Mouse (Mus musculus): ENCODE data around the gene Sp2.

The Sp2 gene

DNA sequence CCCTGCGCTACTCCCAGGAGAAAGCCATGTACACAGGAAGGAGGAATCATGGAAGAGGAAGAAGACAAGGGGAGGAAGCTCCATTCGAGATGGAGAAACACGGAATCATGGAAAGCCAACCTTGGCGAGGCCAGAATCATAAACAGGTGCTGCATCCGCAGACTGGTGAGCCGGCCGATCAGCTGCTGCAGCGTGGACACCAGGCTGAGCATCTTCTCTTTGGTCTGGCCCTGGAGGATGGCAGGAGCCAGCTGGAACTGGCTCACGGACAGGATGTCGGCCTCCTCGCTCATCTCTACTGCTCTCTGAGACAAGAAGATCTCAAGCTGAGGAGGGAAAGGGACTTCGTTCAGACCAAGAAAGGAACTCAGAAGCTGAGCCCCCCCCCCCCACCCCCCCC, 74.2 kb downstream of the Sp2 start:
- no peak for DNase-seq (ENCODE audit: low read depth)

DNA sequence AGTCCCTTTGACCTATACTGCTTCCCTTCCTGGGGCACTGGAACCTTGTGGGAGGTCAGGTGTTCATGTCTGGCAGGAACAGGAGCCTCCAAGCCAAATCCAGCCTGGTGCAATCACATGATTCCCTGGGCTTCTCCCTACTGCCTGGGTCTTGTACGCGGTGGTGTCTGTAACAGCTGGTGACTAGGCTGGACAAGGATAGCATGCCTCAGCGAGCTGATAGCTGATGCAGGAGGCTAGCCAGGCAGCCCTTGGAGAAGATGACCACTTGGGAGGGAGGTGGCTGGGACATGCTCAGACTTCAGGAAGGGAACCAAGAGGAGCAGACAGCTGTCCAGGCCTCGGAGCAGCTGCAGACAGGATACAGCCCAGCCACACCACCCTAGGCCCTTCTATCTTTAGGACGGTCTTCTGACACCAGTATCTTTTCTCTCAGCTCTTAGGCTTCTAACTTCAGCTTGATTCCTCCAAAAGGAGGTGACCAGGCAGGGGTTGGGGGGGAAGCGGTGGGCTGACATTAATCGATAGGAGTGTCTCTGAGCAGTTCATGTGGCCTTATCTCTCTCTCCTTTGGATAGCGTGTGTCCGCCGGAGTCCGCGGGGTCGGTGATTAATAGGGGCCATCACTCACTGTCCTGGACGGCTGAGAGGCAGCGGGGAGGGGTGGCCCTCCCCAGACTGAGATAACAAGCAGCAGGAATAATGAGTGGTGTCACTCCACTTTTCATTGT, 76.2 kb downstream of the Sp2 start:
- DNase-seq (ENCODE audit: low read depth), result no peak

Data from 416B (cell line).